Mouse (Mus musculus) frontal cortex, postnatal 14 days (tissue): ENCODE data around the gene Fgfr2.
"Not testable (repeated sequence)": the region's sequence is repeated elsewhere in the genome, so short reads cannot be mapped to it uniquely, and the experiment has no call there.

Source experiments
- DNase-seq, 2 experiments: peaks; one replicate each; pipeline ENCODE4 v3.0.0; 2022; ENCODE audit warnings: low spot score in 2 of 2

The Fgfr2 gene

DNA sequence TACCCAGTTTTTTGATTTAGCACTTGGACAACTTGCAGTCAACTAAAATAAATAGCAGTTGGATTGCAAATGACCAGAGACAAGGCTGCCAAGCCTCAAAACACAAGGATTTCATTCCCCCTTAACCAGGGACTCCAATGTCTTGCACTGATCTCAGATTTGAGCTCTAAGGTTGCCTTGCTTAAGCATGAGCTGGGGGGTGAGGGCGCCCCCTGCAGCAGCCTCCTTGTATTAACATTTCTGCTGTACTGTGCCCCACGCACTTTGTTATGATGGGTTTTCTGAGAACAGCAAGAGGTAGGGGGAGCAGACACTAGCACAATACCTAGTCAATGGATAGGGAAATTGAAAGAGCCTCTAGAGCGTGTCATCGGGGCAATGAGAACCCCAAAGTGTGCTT is 615.8 kb downstream of the Fgfr2 start:
- no peak for DNase-seq

DNA sequence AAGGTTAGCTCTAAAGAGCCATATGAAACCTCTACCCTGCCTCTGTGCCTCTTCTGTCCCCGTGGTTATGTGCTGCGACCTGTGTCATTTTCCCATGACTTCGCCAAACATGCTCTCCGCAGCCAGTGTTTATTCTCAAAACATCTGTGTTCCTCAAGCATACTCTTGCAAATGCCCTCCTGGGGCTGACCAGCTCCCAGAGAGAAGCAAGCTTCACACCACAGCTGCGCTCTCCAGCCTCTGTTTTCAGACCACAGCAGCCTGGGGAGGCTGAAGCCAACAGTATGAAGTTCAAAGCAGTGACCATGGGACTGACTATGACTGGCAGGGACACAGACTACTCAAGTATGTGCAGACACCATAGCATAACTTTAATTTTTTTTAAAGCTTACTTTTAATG is 616.9 kb downstream of the Fgfr2 start:
- DNase-seq = no peak

DNA sequence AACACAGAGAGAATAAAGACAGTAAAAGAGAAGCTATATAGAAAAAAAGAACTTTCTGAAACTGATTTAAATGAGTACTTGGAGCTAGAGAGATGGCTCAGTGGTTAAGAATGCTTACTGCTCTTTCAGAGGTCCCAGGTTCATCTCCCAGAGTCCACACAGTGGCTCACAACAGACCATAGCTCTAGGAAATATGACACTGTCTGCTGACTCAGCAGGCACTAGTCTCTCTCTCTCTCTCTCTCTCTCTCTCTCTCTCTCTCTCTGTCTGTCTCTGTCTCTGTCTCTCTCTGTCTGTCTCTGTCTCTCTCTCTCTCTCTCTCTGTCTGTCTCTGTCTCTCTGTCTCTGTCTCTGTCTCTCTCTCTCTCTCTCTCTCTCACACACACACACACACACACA is 620.7 kb downstream of the Fgfr2 start:
- not testable (repeated sequence) for DNase-seq

DNA sequence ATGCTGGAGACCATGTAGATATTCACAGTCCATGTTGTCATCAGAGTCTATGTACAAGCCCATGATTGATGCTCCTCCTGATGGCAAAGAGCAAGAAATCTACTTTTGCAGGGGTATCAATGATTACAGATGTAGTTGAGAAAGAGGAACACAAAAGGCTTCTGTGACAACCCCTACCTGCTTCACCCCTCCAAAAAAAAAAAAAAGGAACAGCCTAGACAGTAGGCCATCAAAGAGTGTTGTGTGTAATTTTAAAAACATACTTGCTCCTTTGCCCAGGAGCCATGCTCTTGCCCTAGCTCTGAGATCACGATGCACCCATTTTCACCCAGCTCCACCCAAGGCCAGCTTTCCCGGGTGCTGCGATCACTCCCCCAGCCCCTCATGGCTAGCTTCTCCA is 626.0 kb downstream of the Fgfr2 start:
- no peak for DNase-seq

DNA sequence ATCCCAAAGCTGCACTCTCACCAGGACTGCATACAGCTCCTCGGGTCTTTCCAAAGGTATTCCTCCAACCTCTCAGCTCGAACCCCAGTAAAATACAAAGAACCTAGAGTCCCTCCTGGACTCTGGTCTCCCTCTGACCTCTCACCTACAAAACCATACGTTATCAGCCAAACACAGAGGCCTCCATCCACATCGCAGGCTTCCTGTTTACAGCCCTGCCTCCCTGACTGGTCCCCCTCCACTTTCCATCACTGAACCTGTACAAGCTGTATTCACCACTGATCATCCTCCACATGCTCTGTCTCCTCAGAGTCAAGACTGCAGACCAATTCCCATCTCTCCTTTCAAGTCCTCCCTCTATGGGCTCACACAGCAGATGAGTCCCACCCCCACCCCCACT is 628.9 kb downstream of the Fgfr2 start:
- no peak for DNase-seq

DNA sequence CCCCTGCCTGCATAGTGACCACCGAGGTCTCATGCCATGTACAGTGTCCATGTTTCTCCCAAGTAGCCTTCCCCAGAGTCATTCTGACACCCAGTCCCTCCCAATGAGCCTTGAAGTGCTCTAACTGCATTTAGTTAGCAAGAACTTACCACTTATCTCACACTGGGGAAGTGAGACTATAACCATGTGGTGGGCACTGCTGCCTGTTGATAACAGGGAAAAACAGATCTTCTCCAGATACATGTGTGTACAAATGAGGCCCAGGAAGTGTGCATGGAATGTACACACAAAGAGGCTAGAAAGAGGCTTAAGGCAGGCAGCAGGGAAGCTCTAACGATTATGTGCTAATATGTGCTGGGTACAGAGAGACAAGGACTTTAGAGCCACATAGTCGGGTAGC is 629.5 kb downstream of the Fgfr2 start:
- DNase-seq = no peak

- no peak for DNase-seq
Measured at GRCm38 (mm10) chr7:132491902-132492301, 631.2 kb downstream of the Fgfr2 start.

GRCm38 (mm10) chr7:132487361-132487760 is 635.8 kb downstream of the Fgfr2 start:
- DNase-seq = no peak

DNA sequence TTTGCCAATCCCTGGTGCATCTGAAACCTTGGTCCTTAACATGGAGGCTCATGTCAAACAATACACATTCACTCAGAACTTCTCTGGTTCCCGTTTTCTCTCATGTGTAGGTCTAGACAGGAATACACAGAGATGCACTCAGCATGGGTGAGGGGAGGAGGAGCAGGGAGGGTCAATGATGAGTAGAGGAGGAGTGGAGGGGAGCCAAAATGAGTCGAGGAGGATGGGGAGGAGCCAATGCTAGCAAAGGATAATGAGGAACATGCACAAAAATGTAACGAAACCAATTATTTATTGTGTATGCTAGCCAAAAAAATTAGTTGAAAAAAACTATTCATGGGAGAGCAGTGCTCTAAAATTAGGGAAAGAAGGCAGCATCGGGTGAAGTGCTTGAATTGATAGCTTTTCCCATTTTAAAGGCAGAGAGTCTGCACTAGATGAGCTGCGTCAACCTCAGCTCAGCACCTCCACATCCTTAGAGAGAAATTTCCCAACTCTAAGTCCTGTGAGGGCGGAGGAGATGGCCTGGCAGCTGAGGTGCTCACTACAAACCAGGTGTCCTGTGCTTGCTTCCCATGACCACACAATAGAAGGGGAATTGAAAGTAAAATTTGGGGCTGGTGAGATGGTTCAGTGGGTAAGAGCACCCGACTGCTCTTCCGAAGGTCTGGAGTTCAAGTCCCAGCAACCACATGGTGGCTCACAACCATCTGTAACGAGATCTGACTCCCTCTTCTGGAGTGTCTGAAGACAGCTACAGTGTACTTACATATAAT is 636.6 kb downstream of the Fgfr2 start:
- no peak for DNase-seq

DNA sequence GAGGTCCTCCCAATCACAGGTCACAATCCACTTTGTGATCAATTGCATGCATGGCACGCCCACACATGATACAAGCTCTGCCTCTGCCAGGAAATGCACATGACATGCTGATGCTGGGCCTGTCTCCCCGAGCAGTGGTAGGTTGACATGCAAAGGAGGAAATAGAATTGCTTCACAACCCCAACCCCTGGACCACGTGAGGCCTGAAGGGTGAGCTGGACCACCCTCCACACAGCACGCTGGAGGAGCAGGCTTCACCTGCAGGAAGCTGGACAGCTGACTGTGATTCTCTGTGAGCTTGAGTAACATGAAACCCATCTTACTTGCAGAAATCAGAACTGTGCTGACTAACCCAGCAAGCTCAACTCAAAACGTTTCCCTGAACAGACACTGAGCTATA is 638.7 kb downstream of the Fgfr2 start:
- no peak for DNase-seq

DNA sequence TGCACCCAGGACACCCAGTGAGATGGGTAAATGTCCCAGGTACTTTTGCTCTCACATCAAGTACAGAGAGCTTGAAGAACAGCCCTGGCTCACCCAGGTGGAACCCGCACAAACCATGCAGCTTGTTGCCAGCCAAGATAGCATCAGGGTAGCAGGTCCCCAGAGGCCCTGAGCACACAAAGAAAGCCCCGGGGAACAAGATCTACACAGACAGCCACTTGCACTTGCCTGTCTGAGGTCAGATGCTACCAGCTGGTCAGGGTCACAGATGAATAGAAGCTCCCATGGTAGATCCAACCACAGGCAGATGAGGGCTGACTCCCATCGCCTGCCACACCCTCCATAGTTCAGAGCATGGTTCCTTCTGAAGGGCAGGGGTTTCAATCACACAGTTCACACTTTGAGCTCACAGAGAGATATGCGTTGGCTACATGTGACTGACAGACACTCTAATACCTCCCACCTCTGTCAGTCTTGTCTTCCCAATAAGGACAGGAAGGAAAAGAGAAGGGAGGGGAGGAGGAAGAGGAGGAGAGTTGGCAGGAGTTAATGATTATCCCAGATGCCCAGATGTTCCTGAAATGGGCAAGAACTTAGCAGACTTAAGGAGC is 642.3 kb downstream of the Fgfr2 start:
- DNase-seq = no peak

DNA sequence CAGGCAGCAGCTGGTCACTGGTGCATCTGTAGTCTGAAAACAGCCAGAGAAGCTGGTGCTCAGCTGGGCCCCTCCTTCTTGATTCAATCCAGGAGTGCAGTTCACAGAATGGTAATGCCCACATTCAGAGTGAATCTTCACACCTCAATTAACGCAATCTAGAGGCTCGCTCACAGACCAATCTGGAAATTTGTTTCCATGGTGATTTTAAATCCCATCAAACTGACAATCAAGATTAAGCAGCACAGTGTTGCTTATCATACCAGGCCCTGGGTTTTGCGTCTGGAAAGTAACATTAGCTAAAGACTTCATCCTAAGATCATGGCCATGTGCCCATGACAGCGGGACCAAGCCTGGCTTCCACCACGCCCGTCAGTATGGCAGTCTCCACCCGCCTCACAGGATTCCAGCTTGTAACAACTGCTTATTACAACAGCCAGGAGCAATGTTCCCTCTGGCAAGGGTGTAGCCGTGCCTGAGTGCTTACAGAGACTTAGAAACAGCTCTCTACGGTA is 644.8 kb downstream of the Fgfr2 start:
- no peak for DNase-seq

DNA sequence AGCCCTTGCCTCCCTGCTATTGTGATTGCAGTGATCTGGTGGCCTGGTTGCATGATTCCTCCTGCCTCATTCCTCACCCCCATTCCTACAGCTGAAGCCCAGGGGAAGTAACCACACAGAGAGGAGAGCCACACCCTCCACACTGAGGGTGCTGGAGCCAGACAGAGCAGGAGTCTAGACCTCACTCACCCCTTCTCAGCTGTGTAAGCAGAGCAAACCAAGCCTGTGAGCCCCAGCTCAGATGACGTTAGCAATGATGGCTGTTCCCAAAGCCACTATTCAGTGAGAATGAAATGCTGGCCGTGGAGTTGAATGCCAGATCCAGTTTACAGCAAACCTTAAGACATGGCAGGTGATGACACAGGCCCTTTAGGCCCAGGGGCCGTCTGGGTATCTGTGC is 645.4 kb downstream of the Fgfr2 start:
- DNase-seq = no peak

- DNase-seq = no peak
Measured at GRCm38 (mm10) chr7:132476491-132476890, 646.7 kb downstream of the Fgfr2 start.

GRCm38 (mm10) chr7:132475069-132475468 is 648.1 kb downstream of the Fgfr2 start:
- peak; percentile 22 to 61 for DNase-seq

- peak in 1 of 2 experiments; percentile 30 for DNase-seq
Measured at GRCm38 (mm10) chr7:132471327-132471726, 651.8 kb downstream of the Fgfr2 start.

DNA sequence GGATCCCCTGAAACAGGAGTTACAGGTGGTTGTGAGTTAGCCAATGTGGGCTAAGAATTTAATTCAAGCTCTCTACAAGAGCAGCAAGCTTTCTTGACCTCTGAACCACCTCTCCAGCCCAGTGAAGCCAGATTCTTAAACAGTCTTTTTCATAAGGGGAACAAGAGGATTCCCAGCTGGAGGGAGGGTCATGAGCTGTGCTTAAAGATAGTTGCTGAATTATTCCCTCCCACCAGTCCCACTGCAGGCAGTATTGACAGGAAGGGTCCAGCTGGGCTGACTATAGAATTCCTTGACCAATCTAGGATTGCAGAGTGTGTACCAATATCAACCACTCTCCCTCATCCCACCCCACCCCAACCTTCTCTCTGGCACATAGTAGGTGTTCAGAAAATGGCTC is 654.8 kb downstream of the Fgfr2 start:
- no peak for DNase-seq

GRCm38 (mm10) chr7:132465897-132466296 is 657.3 kb downstream of the Fgfr2 start:
- DNase-seq = no peak

- no peak for DNase-seq
Measured at GRCm38 (mm10) chr7:132464894-132465293, 658.3 kb downstream of the Fgfr2 start.

GRCm38 (mm10) chr7:132458493-132458892 is 664.7 kb downstream of the Fgfr2 start:
- no peak for DNase-seq

- no peak for DNase-seq
Measured at GRCm38 (mm10) chr7:132455071-132455720, 668.0 kb downstream of the Fgfr2 start.

GRCm38 (mm10) chr7:132449891-132450735 is 673.0 kb downstream of the Fgfr2 start:
- no peak for DNase-seq
